Mouse (Mus musculus) olfactory bulb, adult 2 months (tissue): Measurements from ENCODE around the gene Slco2b1. TPM values are rescaled to one million over a fixed set of nuclear protein-coding genes. Genes with fewer than 3 reads are reported as not detected.

Source experiments
- H3K27ac ChIP-seq: fragments of 200-500 bp; 2 replicates; pipeline ENCODE4 v1.5.1; 2012; ENCODE audit warnings: low read depth, low read length; ENCODE audit not compliant: insufficient read depth
- H3K4me1 ChIP-seq: fragments of 200-500 bp; 2 replicates; pipeline ENCODE4 v1.6.1; 2012; ENCODE audit warnings: low read length; ENCODE audit not compliant: control insufficient read depth, insufficient read depth
- H3K4me3 ChIP-seq: fragments of 200-500 bp; 2 replicates; pipeline ENCODE4 v1.5.1; 2012; ENCODE audit warnings: mild to moderate bottlenecking, low read depth, low read length, moderate library complexity; ENCODE audit not compliant: insufficient read depth
- CTCF ChIP-seq: fragments of 200-500 bp; IDR thresholded peaks from 2 replicates; pipeline ENCODE4 v1.5.1; 2012; ENCODE audit warnings: low read depth, mild to moderate bottlenecking, low read length, moderate library complexity; ENCODE audit not compliant: insufficient read depth
- POLR2A ChIP-seq: fragments of 200-500 bp; IDR thresholded peaks from 2 replicates; pipeline ENCODE4 v1.6.1; 2012; ENCODE audit warnings: mild to moderate bottlenecking, low read depth, low read length, moderate library complexity; ENCODE audit not compliant: insufficient read depth
- WGBS: fragments of 180-500 bp; shearing (Covaris S2); methylation state at CpG from one replicate; pipeline ENCODE4 v1.1.7; 2018; 5-methylcytosine and 5-hydroxymethylcytosine counted together
- polyA plus RNA-seq: library from polyadenylated mRNA; stranded (reverse); fragments of >200 nt; gene quantifications from 2 replicates; pipeline ENCODE4 v1.2.4, GENCODE M21; 2012; ENCODE audit warnings: low replicate concordance; ENCODE audit not compliant: missing spikeins, insufficient read depth, insufficient read length

Slco2b1 gene
- polyA plus RNA-seq, 1 experiment = not detected

GRCm38 (mm10) chr7:99674890-99675289, 36.2 kb downstream of the Slco2b1 start:
- H3K4me1 ChIP-seq = no peaks in the 10 kb centered on the region
- 87% methylated on average over 3 of the region's 3 CpGs for WGBS
- no peak overlapping the region for H3K27ac ChIP-seq
- no peak overlapping the region for H3K4me3 ChIP-seq
- no peak for TF ChIP-seq POLR2A
- no peak for TF ChIP-seq CTCF

- 84% methylated on average over 5 of the region's 5 CpGs for WGBS
- no peak overlapping the region for H3K4me3 ChIP-seq
- H3K4me1 ChIP-seq = no peaks in the 10 kb centered on the region
- no peak for TF ChIP-seq POLR2A
- no peak for TF ChIP-seq CTCF
- no peak overlapping the region for H3K27ac ChIP-seq
These were observed 36.9 kb downstream of the Slco2b1 start for GRCm38 (mm10) chr7:99674209-99674608.

GRCm38 (mm10) chr7:99673188-99673587, 38.0 kb downstream of the Slco2b1 start:
- 84% methylated on average over 8 of the region's 8 CpGs for WGBS
- no peaks in the 10 kb centered on the region for H3K4me1 ChIP-seq
- H3K4me3 ChIP-seq = no peak overlapping the region
- TF ChIP-seq POLR2A (no peak), CTCF (no peak)
- H3K27ac ChIP-seq = no peak overlapping the region

- H3K27ac ChIP-seq = no peak overlapping the region
- no peak overlapping the region for H3K4me3 ChIP-seq
- H3K4me1 ChIP-seq = no peaks in the 10 kb centered on the region
- 91% methylated on average over 9 of the region's 9 CpGs for WGBS
- TF ChIP-seq CTCF = no peak
- TF ChIP-seq POLR2A = no peak
These were observed 39.4 kb downstream of the Slco2b1 start for GRCm38 (mm10) chr7:99671544-99672435.

- H3K4me3 ChIP-seq = no peak overlapping the region
- no peaks in the 10 kb centered on the region for H3K4me1 ChIP-seq
- no peak overlapping the region for H3K27ac ChIP-seq
- TF ChIP-seq POLR2A (no peak), CTCF (no peak)
- WGBS = 80% methylated on average over 4 of the region's 4 CpGs
These were observed 40.2 kb downstream of the Slco2b1 start for GRCm38 (mm10) chr7:99670915-99671314.

GRCm38 (mm10) chr7:99668802-99669201, 42.3 kb downstream of the Slco2b1 start:
- Histone ChIP-seq H3K4me1 (peaks cover 11% of the 10 kb centered on the region; the same call in 1 of the 2 replicates), H3K27ac (no peak overlapping the region), H3K4me3 (no peak overlapping the region)
- TF ChIP-seq POLR2A (no peak), CTCF (no peak)
- 74% methylated on average over 4 of the region's 4 CpGs for WGBS

- 92% methylated on average over 16 of the region's 16 CpGs for WGBS
- TF ChIP-seq CTCF (no peak), POLR2A (no peak)
- H3K4me3 ChIP-seq = no peak overlapping the region
- H3K27ac ChIP-seq = no peak overlapping the region
- H3K4me1 ChIP-seq = peaks cover 11% of the 10 kb centered on the region
These were observed 44.0 kb downstream of the Slco2b1 start for GRCm38 (mm10) chr7:99667096-99667495.

GRCm38 (mm10) chr7:99665731-99666452, 45.2 kb downstream of the Slco2b1 start:
- TF ChIP-seq CTCF (no peak), POLR2A (no peak)
- Histone ChIP-seq H3K27ac (no peak overlapping the region), H3K4me3 (no peak overlapping the region), H3K4me1 (peaks cover 14% of the 10 kb centered on the region)
- WGBS = 95% methylated on average over 10 of the region's 10 CpGs

- Histone ChIP-seq H3K4me3 (no peak overlapping the region), H3K27ac (0 out of 2 replicates have a peak overlapping the region, but pooled peaks have one; percentile 14), H3K4me1 (peaks cover 14% of the 10 kb centered on the region)
- 61% methylated on average over 11 of the region's 11 CpGs for WGBS
- TF ChIP-seq POLR2A = no peak
- no peak for TF ChIP-seq CTCF
These were observed 46.3 kb downstream of the Slco2b1 start for GRCm38 (mm10) chr7:99664571-99665485.
